Mouse (Mus musculus): ENCODE measurements at regions not wholly inside any gene's neighbourhood (a gene's known extent, or its start where the extent isn't known, plus 50 kb on each side); places are given as distances from the start of the nearest gene placed in this dataset.

- DNase-seq (ENCODE audit: low read depth, low spot score), result no peak
These were observed 202.5 kb downstream of the Arhgef10l start for GRCm38 (mm10) chr4:140463296-140463695.

GRCm38 (mm10) chr4:140461317-140461716 is 204.5 kb downstream of the Arhgef10l start:
- DNase-seq (ENCODE audit: low read depth, low spot score), result no peak

- no peak for DNase-seq (ENCODE audit: low read depth, low spot score)
These were observed 202.5 kb upstream of the Igsf21 start for GRCm38 (mm10) chr4:140449062-140449461.

GRCm38 (mm10) chr4:140446455-140446854 is 199.9 kb upstream of the Igsf21 start:
- DNase-seq (ENCODE audit: low read depth, low spot score), result no peak

GRCm38 (mm10) chr4:140445931-140446330 is 199.3 kb upstream of the Igsf21 start:
- DNase-seq (ENCODE audit: low read depth, low spot score), result no peak

- DNase-seq (ENCODE audit: low read depth, low spot score), result no peak
These were observed 196.6 kb upstream of the Igsf21 start for GRCm38 (mm10) chr4:140443221-140443620.

GRCm38 (mm10) chr4:140441805-140442204 is 195.2 kb upstream of the Igsf21 start:
- DNase-seq (ENCODE audit: low read depth, low spot score), result no peak

- DNase-seq (ENCODE audit: low read depth, low spot score), result peak; percentile 81
These were observed 193.3 kb upstream of the Igsf21 start for GRCm38 (mm10) chr4:140439856-140440255.

- DNase-seq (ENCODE audit: low read depth, low spot score), result no peak
These were observed 189.4 kb upstream of the Igsf21 start for GRCm38 (mm10) chr4:140436030-140436429.

- no peak for DNase-seq (ENCODE audit: low read depth, low spot score)
These were observed 187.4 kb upstream of the Igsf21 start for GRCm38 (mm10) chr4:140433744-140434542.

GRCm38 (mm10) chr4:140432101-140432500 is 185.5 kb upstream of the Igsf21 start:
- DNase-seq (ENCODE audit: low read depth, low spot score), result no peak

- peak; percentile 55 for DNase-seq (ENCODE audit: low read depth, low spot score)
These were observed 180.5 kb upstream of the Igsf21 start for GRCm38 (mm10) chr4:140427039-140427438.

GRCm38 (mm10) chr4:140423791-140424190 is 177.2 kb upstream of the Igsf21 start:
- DNase-seq (ENCODE audit: low read depth, low spot score), result no peak

- DNase-seq (ENCODE audit: low read depth, low spot score), result no peak
These were observed 175.5 kb upstream of the Igsf21 start for GRCm38 (mm10) chr4:140421926-140422585.

GRCm38 (mm10) chr4:140419720-140420412 is 173.3 kb upstream of the Igsf21 start:
- peak; percentile 73 for DNase-seq (ENCODE audit: low read depth, low spot score)

GRCm38 (mm10) chr4:140412312-140412930 is 165.8 kb upstream of the Igsf21 start:
- no peak for DNase-seq (ENCODE audit: low read depth, low spot score)

- no peak for DNase-seq (ENCODE audit: low read depth, low spot score)
These were observed 161.9 kb upstream of the Igsf21 start for GRCm38 (mm10) chr4:140408446-140408845.

- DNase-seq (ENCODE audit: low read depth, low spot score), result peak; percentile 92
These were observed 160.3 kb upstream of the Igsf21 start for GRCm38 (mm10) chr4:140406913-140407312.

GRCm38 (mm10) chr4:140405993-140406881 is 159.7 kb upstream of the Igsf21 start:
- DNase-seq (ENCODE audit: low read depth, low spot score), result peak; percentile 97

GRCm38 (mm10) chr4:140405427-140405826 is 158.8 kb upstream of the Igsf21 start:
- DNase-seq (ENCODE audit: low read depth, low spot score), result peak; percentile 43

- DNase-seq (ENCODE audit: low read depth, low spot score), result peak; percentile 80
These were observed 156.5 kb upstream of the Igsf21 start for GRCm38 (mm10) chr4:140403128-140403527.

All from ZHBTc4 (cell line).